Mouse (Mus musculus) testis, adult 2 months (tissue): ENCODE measurements around the gene Fam161a. TPM values are rescaled to one million over a fixed set of nuclear protein-coding genes. Genes with fewer than 3 reads are reported as not detected.
"Not testable (repeated sequence)": the region's sequence is repeated elsewhere in the genome, so short reads cannot be mapped to it uniquely, and the experiment has no call there.

Source experiments
- H3K27ac ChIP-seq: fragments of 200-500 bp; 2 replicates; pipeline ENCODE4 v1.5.1; 2012; ENCODE audit warnings: low read depth, low read length; ENCODE audit not compliant: control insufficient read depth, insufficient read depth
- H3K27me3 ChIP-seq: fragments of 200-500 bp; 2 replicates; pipeline ENCODE4 v1.6.1; 2012; ENCODE audit warnings: mild to moderate bottlenecking, low read length, moderate library complexity; ENCODE audit not compliant: control insufficient read depth, insufficient read depth
- H3K36me3 ChIP-seq: fragments of 200-500 bp; 2 replicates; pipeline ENCODE4 v1.6.1; 2012; ENCODE audit warnings: mild to moderate bottlenecking, low read length; ENCODE audit not compliant: control insufficient read depth, insufficient read depth
- H3K4me1 ChIP-seq: fragments of 200-500 bp; 2 replicates; pipeline ENCODE4 v1.6.1; 2012; ENCODE audit warnings: low read length; ENCODE audit not compliant: control insufficient read depth, insufficient read depth
- H3K4me3 ChIP-seq: fragments of 200-500 bp; 2 replicates; pipeline ENCODE4 v1.5.1; 2012; ENCODE audit warnings: low read depth, mild to moderate bottlenecking, low read length, moderate library complexity, mixed read lengths; ENCODE audit not compliant: control insufficient read depth
- CTCF ChIP-seq: fragments of 200-500 bp; IDR thresholded peaks from 2 replicates; pipeline ENCODE4 v1.5.1; 2012; ENCODE audit warnings: low read depth, mild to moderate bottlenecking, inconsistent platforms, low read length, moderate library complexity; ENCODE audit not compliant: control insufficient read depth, insufficient read depth, insufficient replicate concordance
- POLR2A ChIP-seq: fragments of 200-500 bp; IDR thresholded peaks from 2 replicates; pipeline ENCODE4 v1.6.1; 2012; ENCODE audit warnings: low read depth, mild to moderate bottlenecking, inconsistent platforms, low read length, moderate library complexity; ENCODE audit not compliant: control insufficient read depth
- polyA plus RNA-seq: library from polyadenylated mRNA; depleted of rRNA; stranded (reverse); fragments of >200 nt; gene quantifications from 2 replicates; pipeline ENCODE4 v1.2.3, GENCODE M21; 2012; rRNA removed

The Fam161a gene
- polyA plus RNA-seq, 1 experiment, result 75.9 TPM

GRCm38 (mm10) chr11:23065167-23065668 lies 57.9 kb downstream of the Fam161a start:
- Histone ChIP-seq H3K4me3 (no peak overlapping the region), H3K27ac (no peak overlapping the region), H3K4me1 (peaks cover 2% of the 10 kb centered on the region), H3K27me3 (no peaks in the 10 kb centered on the region), H3K36me3 (no peaks in the 10 kb centered on the region)
- no peak for TF ChIP-seq POLR2A
- no peak for TF ChIP-seq CTCF

DNA sequence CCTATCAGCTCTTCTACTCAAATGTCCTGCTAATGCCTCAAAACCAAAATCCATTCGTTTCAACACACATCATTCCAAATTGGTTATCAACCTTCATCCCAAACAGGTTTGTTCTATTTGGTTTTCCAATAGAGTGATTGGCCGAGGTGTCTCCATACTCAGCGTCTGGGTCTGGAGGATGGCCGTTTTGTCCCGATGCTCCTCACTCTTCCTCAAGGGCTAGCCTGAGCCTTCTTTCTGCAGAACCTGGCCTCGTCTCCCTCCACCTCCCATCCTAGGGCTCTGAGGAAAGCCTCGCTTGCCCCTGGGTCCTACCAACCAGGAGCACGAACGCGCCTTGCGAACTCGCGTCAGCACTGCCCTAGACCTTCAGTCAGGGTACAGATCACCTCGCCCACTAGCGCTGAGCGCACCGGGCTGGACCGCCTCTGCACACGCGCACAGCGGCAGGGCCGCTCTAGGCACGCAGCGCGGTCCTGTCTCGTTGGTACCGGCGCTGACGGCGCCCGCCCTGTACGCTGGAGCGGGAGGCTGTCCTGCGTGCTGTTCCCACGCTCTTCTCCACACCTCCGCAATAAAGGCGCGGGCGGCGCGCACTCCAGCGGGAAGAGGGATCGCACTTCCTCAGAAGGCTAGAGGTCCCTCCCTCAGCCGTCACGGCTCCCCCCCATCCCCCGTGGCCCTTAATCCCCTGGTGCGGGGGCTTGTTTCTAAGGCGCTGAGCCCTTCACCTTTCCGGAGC lies 60.2 kb downstream of the Fam161a start:
- H3K4me1 ChIP-seq, result peaks cover 2% of the 10 kb centered on the region
- no peak for TF ChIP-seq CTCF
- peak; percentile 98 for TF ChIP-seq POLR2A
- H3K36me3 ChIP-seq, result no peaks in the 10 kb centered on the region
- H3K4me3 ChIP-seq, result peak overlapping the region; percentile 92
- no peaks in the 10 kb centered on the region for H3K27me3 ChIP-seq
- H3K27ac ChIP-seq, result peak overlapping the region; percentile 90

DNA sequence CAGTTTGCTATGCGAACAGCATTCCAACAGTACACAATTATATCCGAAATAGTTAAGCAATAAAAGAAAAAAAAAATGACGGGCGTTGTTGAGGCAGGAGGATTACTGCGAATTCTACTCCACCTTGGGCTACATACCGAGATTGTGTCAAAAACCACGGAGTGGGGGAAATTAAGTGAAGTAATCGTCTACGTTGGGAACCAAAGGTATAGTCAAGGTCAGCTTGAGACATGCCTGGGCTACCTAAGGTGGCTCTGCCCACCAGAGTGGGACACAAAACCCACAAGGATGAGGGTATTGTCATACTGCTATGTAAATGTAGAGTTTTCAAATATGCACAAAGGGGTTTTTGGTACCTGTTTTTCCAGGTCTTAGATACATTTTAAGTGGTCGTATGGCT lies 60.9 kb downstream of the Fam161a start:
- no peaks in the 10 kb centered on the region for H3K27me3 ChIP-seq
- peaks cover 2% of the 10 kb centered on the region for H3K4me1 ChIP-seq
- no peaks in the 10 kb centered on the region for H3K36me3 ChIP-seq
- H3K4me3 ChIP-seq, result peak overlapping the region; percentile 92
- TF ChIP-seq POLR2A (no peak), CTCF (no peak)
- H3K27ac ChIP-seq, result no peak overlapping the region

- H3K27ac ChIP-seq, H3K4me1 ChIP-seq, H3K4me3 ChIP-seq, H3K27me3 ChIP-seq, H3K36me3 ChIP-seq: not testable (repeated sequence)
These were observed 61.7 kb downstream of the Fam161a start for GRCm38 (mm10) chr11:23068986-23069385.

DNA sequence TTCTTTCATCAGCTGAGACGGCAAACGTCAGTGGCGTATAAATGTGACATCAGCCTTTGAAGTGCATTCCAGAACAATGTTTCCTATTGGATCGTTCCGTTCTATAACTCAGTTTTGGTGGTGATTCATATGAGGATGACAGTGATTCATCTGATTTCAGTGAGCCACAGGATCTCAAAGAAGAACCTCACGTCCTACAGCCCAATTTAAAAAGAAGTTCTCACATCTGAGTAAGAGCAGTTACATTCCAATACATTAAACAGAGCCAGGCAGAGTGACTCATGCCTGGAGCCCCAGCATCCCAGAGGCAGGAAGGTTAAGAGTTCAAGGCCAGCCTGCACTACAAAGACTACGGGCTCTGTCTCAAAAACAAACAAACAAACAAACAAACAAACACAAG lies 67.5 kb downstream of the Fam161a start:
- Histone ChIP-seq H3K27ac (no peak overlapping the region), H3K4me1 (no peaks in the 10 kb centered on the region), H3K27me3 (no peaks in the 10 kb centered on the region), H3K36me3 (no peaks in the 10 kb centered on the region), H3K4me3 (no peak overlapping the region)
- TF ChIP-seq POLR2A, result no peak
- no peak for TF ChIP-seq CTCF

GRCm38 (mm10) chr11:23078541-23078940 lies 71.2 kb downstream of the Fam161a start:
- Histone ChIP-seq H3K4me3 (no peak overlapping the region), H3K4me1 (no peaks in the 10 kb centered on the region)
- TF ChIP-seq POLR2A, result no peak
- TF ChIP-seq CTCF, result no peak

More at GRCm38 (mm10) chr11:23078541-23078940, 71.2 kb downstream of the Fam161a start:
- H3K36me3 ChIP-seq, result no peaks in the 10 kb centered on the region
- H3K27me3 ChIP-seq, result no peaks in the 10 kb centered on the region
- H3K27ac ChIP-seq, result no peak overlapping the region

Other genes with a start within 250 kb of the Fam161a start
- 1.2 and 1.6 TPM in 2 replicates for gene B3gnt2, start 146.6 kb upstream of the Fam161a start, polyA plus RNA-seq
- 2.1 and 2.6 TPM in 2 replicates for gene Zrsr1, start 35.5 kb upstream of the Fam161a start, polyA plus RNA-seq
- gene Gm28048, start 25.4 kb upstream of the Fam161a start, polyA plus RNA-seq, result 0.91 TPM in 1 of 2 replicates, not detected in the other
- 81.6 and 82.8 TPM in 2 replicates for gene Commd1, start 25.1 kb upstream of the Fam161a start, polyA plus RNA-seq
- 193 and 369 TPM in 2 replicates for gene Cct4, start 17.0 kb upstream of the Fam161a start, polyA plus RNA-seq
- gene Xpo1, start 248.5 kb downstream of the Fam161a start, polyA plus RNA-seq, result 6.8 and 9.6 TPM in 2 replicates